Mouse (Mus musculus) embryonic facial prominence, embryonic 13.5 days (tissue): ENCODE measurements around the gene AI854703. TPM values are rescaled to one million over a fixed set of nuclear protein-coding genes. Genes with fewer than 3 reads are reported as not detected.

ENCODE experiments used
- ATAC-seq: fragments of 200-750 bp; cut with Nextera tagmentation; 2 replicates; pipeline ENCODE4 v1.8.0; 2017; ENCODE audit warnings: low read depth; ENCODE audit not compliant: insufficient number of reproducible peaks, insufficient read depth, low FRiP score, low TSS enrichment
- H3K27ac ChIP-seq: fragments of 300-500 bp; sonication (generic); 2 replicates; pipeline ENCODE4 v1.5.1; 2015; ENCODE audit warnings: moderate library complexity, mild to moderate bottlenecking, inconsistent platforms
- H3K27me3 ChIP-seq: fragments of 300-500 bp; sonication (generic); 2 replicates; pipeline ENCODE4 v1.6.1; 2015; ENCODE audit warnings: mild to moderate bottlenecking, inconsistent platforms
- H3K36me3 ChIP-seq: fragments of 300-500 bp; sonication (generic); 2 replicates; pipeline ENCODE4 v1.6.1; 2015; ENCODE audit warnings: mild to moderate bottlenecking, inconsistent platforms
- H3K4me1 ChIP-seq: fragments of 300-500 bp; sonication (generic); 2 replicates; pipeline ENCODE4 v1.6.1; 2015; ENCODE audit warnings: inconsistent platforms
- H3K4me2 ChIP-seq: fragments of 300-500 bp; sonication (generic); 2 replicates; pipeline ENCODE4 v1.6.1; 2015; ENCODE audit warnings: moderate library complexity, mild to moderate bottlenecking, inconsistent platforms
- H3K4me3 ChIP-seq: fragments of 300-500 bp; sonication (generic); 2 replicates; pipeline ENCODE4 v1.5.1; 2015; ENCODE audit warnings: mild to moderate bottlenecking, inconsistent platforms
- H3K9ac ChIP-seq: fragments of 300-500 bp; sonication (generic); 2 replicates; pipeline ENCODE4 v1.6.1; 2015; ENCODE audit warnings: mild to moderate bottlenecking, inconsistent platforms
- H3K9me3 ChIP-seq: fragments of 300-500 bp; sonication (generic); 2 replicates; pipeline ENCODE4 v1.6.1; 2016; ENCODE audit warnings: inconsistent platforms
- WGBS: fragments of 180-500 bp; shearing (Covaris S2); methylation state at CpG from one replicate; pipeline ENCODE4 v1.1.7; 2015; ENCODE audit warnings: mixed read lengths; 5-methylcytosine and 5-hydroxymethylcytosine counted together
- polyA plus RNA-seq: library from polyadenylated mRNA; unstranded; fragments of >200 nt; fragmentation: Nextera tagmentation; extraction: Ambion mirVana; gene quantifications from 2 replicates; pipeline ENCODE4 v1.2.1, GENCODE M21; 2015

Gene AI854703
- 1.3 and 1.5 TPM in 2 replicates for polyA plus RNA-seq

- H3K36me3 ChIP-seq = peaks cover 7% of the 10 kb centered on the region; the same call in 1 of the 2 replicates
- peak within 1 kb of the TSS; percentile 54 for H3K4me3 ChIP-seq
- H3K27ac ChIP-seq = no peak within 1 kb of the TSS
- peak within 1 kb of the TSS; percentile 87 for H3K4me2 ChIP-seq
- H3K9me3 ChIP-seq = no peaks in the 10 kb centered on the region
- WGBS = 27% methylated on average over 8 of the region's 8 CpGs
- ATAC-seq = no peak
- H3K9ac ChIP-seq = peak within 1 kb of the TSS; percentile 71
- H3K4me1 ChIP-seq = peaks cover 20% of the 10 kb centered on the region
- peaks cover 59% of the 10 kb centered on the region for H3K27me3 ChIP-seq
Observed at GRCm38 (mm10) chr6:48626464-48626863, at the start of gene AI854703. Gene AI854703 (plus strand): TSS chr6:48626764.

GRCm38 (mm10) chr6:48578736-48579135 lies 47.8 kb upstream of the AI854703 start:
- 0 out of 2 replicates have a peak, but pooled peaks cover 4% of the 10 kb centered on the region for H3K4me1 ChIP-seq
- H3K36me3 ChIP-seq = no peaks in the 10 kb centered on the region
- no peak overlapping the region for H3K4me3 ChIP-seq
- H3K4me2 ChIP-seq = no peak overlapping the region
- ATAC-seq = no peak
- no peaks in the 10 kb centered on the region for H3K27me3 ChIP-seq
- peak overlapping the region; percentile 16; the same call in 1 of the 2 replicates for H3K27ac ChIP-seq
- H3K9me3 ChIP-seq = no peaks in the 10 kb centered on the region
- WGBS = 65% methylated on average over 5 of the region's 5 CpGs
- no peak overlapping the region for H3K9ac ChIP-seq

GRCm38 (mm10) chr6:48579215-48579648 lies 47.3 kb upstream of the AI854703 start:
- Histone ChIP-seq H3K9ac (no peak overlapping the region), H3K36me3 (no peaks in the 10 kb centered on the region), H3K4me1 (0 out of 2 replicates have a peak, but pooled peaks cover 4% of the 10 kb centered on the region), H3K27me3 (no peaks in the 10 kb centered on the region), H3K4me2 (peak overlapping the region; percentile 21; the same call in 1 of the 2 replicates), H3K4me3 (no peak overlapping the region), H3K9me3 (no peaks in the 10 kb centered on the region), H3K27ac (peak overlapping the region; percentile 16; the same call in 1 of the 2 replicates)
- ATAC-seq = no peak
- WGBS = 21% methylated on average over 5 of the region's 5 CpGs

GRCm38 (mm10) chr6:48581257-48581656 lies 45.3 kb upstream of the AI854703 start:
- H3K36me3 ChIP-seq = no peaks in the 10 kb centered on the region
- no peak overlapping the region for H3K9ac ChIP-seq
- no peak overlapping the region for H3K27ac ChIP-seq
- H3K4me3 ChIP-seq = no peak overlapping the region
- H3K4me2 ChIP-seq = no peak overlapping the region
- no peaks in the 10 kb centered on the region for H3K9me3 ChIP-seq
- no peaks in the 10 kb centered on the region for H3K27me3 ChIP-seq
- WGBS = 52% methylated on average over 3 of the region's 3 CpGs
- no peak for ATAC-seq
- 0 out of 2 replicates have a peak, but pooled peaks cover 4% of the 10 kb centered on the region for H3K4me1 ChIP-seq

GRCm38 (mm10) chr6:48582037-48582436 lies 44.5 kb upstream of the AI854703 start:
- ATAC-seq = no peak
- H3K27ac ChIP-seq = no peak overlapping the region
- H3K36me3 ChIP-seq = no peaks in the 10 kb centered on the region

GRCm38 (mm10) chr6:48589194-48589750 lies 37.3 kb upstream of the AI854703 start, which contains the start of gene Gm45021:
Gene Gm45021 (plus strand): TSS chr6:48589610.
- Histone ChIP-seq H3K9me3 (no peaks in the 10 kb centered on the region), H3K36me3 (no peaks in the 10 kb centered on the region), H3K27ac (peak within 1 kb of the TSS; percentile 33; the same call in 1 of the 2 replicates), H3K9ac (peak within 1 kb of the TSS; percentile 46; the same call in 1 of the 2 replicates), H3K27me3 (no peaks in the 10 kb centered on the region), H3K4me2 (no peak within 1 kb of the TSS), H3K4me1 (peaks cover 13% of the 10 kb centered on the region), H3K4me3 (no peak within 1 kb of the TSS)
- 27% methylated on average over 6 of the region's 6 CpGs for WGBS
- no peak for ATAC-seq

More at GRCm38 (mm10) chr6:48582037-48582436, 44.5 kb upstream of the AI854703 start:
- Histone ChIP-seq H3K4me2 (no peak overlapping the region), H3K9me3 (no peaks in the 10 kb centered on the region), H3K4me3 (no peak overlapping the region), H3K9ac (no peak overlapping the region), H3K4me1 (0 out of 2 replicates have a peak, but pooled peaks cover 4% of the 10 kb centered on the region), H3K27me3 (no peaks in the 10 kb centered on the region)
- WGBS = 69% methylated on average over 3 of the region's 3 CpGs

GRCm38 (mm10) chr6:48591221-48591845 lies 35.2 kb upstream of the AI854703 start:
- no peaks in the 10 kb centered on the region for H3K27me3 ChIP-seq
- no peak for ATAC-seq
- H3K4me3 ChIP-seq = no peak overlapping the region
- peaks cover 13% of the 10 kb centered on the region for H3K36me3 ChIP-seq
- 89% methylated on average over 3 of the region's 3 CpGs for WGBS
- H3K4me1 ChIP-seq = peaks cover 23% of the 10 kb centered on the region
- H3K27ac ChIP-seq = no peak overlapping the region
- H3K9me3 ChIP-seq = peaks cover 3% of the 10 kb centered on the region
- H3K9ac ChIP-seq = no peak overlapping the region
- H3K4me2 ChIP-seq = no peak overlapping the region

GRCm38 (mm10) chr6:48591871-48592270 lies 34.7 kb upstream of the AI854703 start:
- Histone ChIP-seq H3K27ac (no peak overlapping the region), H3K4me2 (no peak overlapping the region), H3K4me3 (no peak overlapping the region), H3K4me1 (peaks cover 23% of the 10 kb centered on the region), H3K36me3 (peaks cover 18% of the 10 kb centered on the region), H3K27me3 (no peaks in the 10 kb centered on the region), H3K9me3 (peaks cover 9% of the 10 kb centered on the region), H3K9ac (no peak overlapping the region)
- ATAC-seq = no peak
- 82% methylated on average over 6 of the region's 6 CpGs for WGBS

GRCm38 (mm10) chr6:48593158-48594042 lies 33.2 kb upstream of the AI854703 start, which contains the start of the genes Repin1 and Gm44965:
Gene Repin1 (plus strand): TSS chr6:48593883.
Gene Gm44965 (plus strand): TSS chr6:48593941.
- H3K36me3 ChIP-seq = peaks cover 33% of the 10 kb centered on the region
- peak within 1 kb of the TSS; percentile 81 for H3K4me2 ChIP-seq
- peaks cover 23% of the 10 kb centered on the region for H3K4me1 ChIP-seq
- peak within 1 kb of the TSS; percentile 88 for H3K9ac ChIP-seq
- peak; percentile 83 for ATAC-seq
- 5% methylated on average over 45 of the region's 45 CpGs for WGBS
- peak within 1 kb of the TSS; percentile 80 for H3K4me3 ChIP-seq
- H3K27ac ChIP-seq = peak within 1 kb of the TSS; percentile 73
- H3K9me3 ChIP-seq = peaks cover 23% of the 10 kb centered on the region
- H3K27me3 ChIP-seq = no peaks in the 10 kb centered on the region

- 1% methylated on average over 40 of the region's 41 CpGs for WGBS
- peaks cover 41% of the 10 kb centered on the region for H3K36me3 ChIP-seq
- H3K9me3 ChIP-seq = peaks cover 23% of the 10 kb centered on the region
- peak overlapping the region; percentile 81 for H3K4me2 ChIP-seq
- no peaks in the 10 kb centered on the region for H3K27me3 ChIP-seq
- H3K9ac ChIP-seq = peak overlapping the region; percentile 88
- peak; percentile 23 for ATAC-seq
- H3K4me3 ChIP-seq = peak overlapping the region; percentile 80
- H3K27ac ChIP-seq = peak overlapping the region; percentile 73
- peaks cover 19% of the 10 kb centered on the region for H3K4me1 ChIP-seq
Observed at GRCm38 (mm10) chr6:48594043-48594738, 32.4 kb upstream of the AI854703 start.
